Mouse (Mus musculus): ENCODE measurements around the gene Atg10. TPM values are rescaled to one million over a fixed set of nuclear protein-coding genes. Genes with fewer than 3 reads are reported as not detected.

Gene Atg10
- total and polyA plus RNA-seq, 3 experiments = 2.0 to 4.3 TPM; not detected in 1

- H3K4me3 ChIP-seq (ENCODE audit: control insufficient read depth in 1 of 2, insufficient read depth in 1 of 2, low read depth in 2 of 2, low read length in 2 of 2) = peak overlapping the region in 1 of 2 experiments; percentile 44; a peak in 2 of 4 replicates
- DNase-seq (ENCODE audit: low read depth, low spot score) = peak; percentile 12
- peak in 1 of 2 experiments; percentile 27; a peak in 1 of 4 replicates for TF ChIP-seq EP300 (IDR thresholded peaks at IDR 0.05; ENCODE audit: low read depth in 1 of 2, low read length in 2 of 2)
- peak; percentile 28; the same call in 1 of the 2 replicates for TF ChIP-seq TCF12 (IDR thresholded peaks at IDR 0.05; ENCODE audit: low read depth, low read length)
- peak; percentile 62 for TF ChIP-seq ETS1 (IDR thresholded peaks at IDR 0.05; ENCODE audit: low read depth, low read length)
- no peak for TF ChIP-seq POLR2AphosphoS5 (IDR thresholded peaks at IDR 0.05; ENCODE audit: borderline replicate concordance, low read depth, low read length)
- TF ChIP-seq JUND (IDR thresholded peaks at IDR 0.05; ENCODE audit: low read depth, low read length) = no peak
- TF ChIP-seq NELFE (IDR thresholded peaks at IDR 0.05; ENCODE audit: low read depth, low read length) = no peak
These were observed 337.8 kb downstream of the Atg10 start for GRCm38 (mm10) chr13:90885856-90886532.

More at GRCm38 (mm10) chr13:90885856-90886532, 337.8 kb downstream of the Atg10 start:
- Histone ChIP-seq H3K27me3 (ENCODE audit: control insufficient read depth in 1 of 2, insufficient read depth in 2 of 2, low read length in 2 of 2) (no peaks in the 10 kb centered on the region), H3K9me3 (replicated peaks; ENCODE audit: insufficient read depth, low read length) (no peaks in the 10 kb centered on the region), H3K4me1 (ENCODE audit: control insufficient read depth in 1 of 2, insufficient read depth in 2 of 2, low read length in 2 of 2) (0 out of 4 replicates have a peak, but pooled peaks cover 0 to 3% of the 10 kb centered on the region in 2 experiments), H3K36me3 (ENCODE audit: control insufficient read depth in 1 of 2, insufficient read depth in 2 of 2, low read length in 2 of 2) (no peaks in the 10 kb centered on the region; a peak in 1 of 4 replicates), H3K27ac (ENCODE audit: control insufficient read depth, low read depth, low read length) (no peak overlapping the region), H3K9ac (ENCODE audit: control insufficient read depth, low read depth, low read length, poor library complexity, severe bottlenecking) (no peak overlapping the region), H3K79me2 (ENCODE audit: control insufficient read depth, insufficient read depth, low read length, poor library complexity) (no peaks in the 10 kb centered on the region)

Other genes with a start within 250 kb of the Atg10 start
- gene Ssbp2, start 236.3 kb upstream of the Atg10 start, total RNA-seq (2012; rRNA removed) = 12.6 and 14.3 TPM in 2 replicates
- 10 to 100 TPM in 1 of 2 experiments, not detected in 1; 38.4 TPM for gene Ssbp2, start 236.3 kb upstream of the Atg10 start, polyA plus RNA-seq (2012; ENCODE audit: insufficient read depth in 1 of 2, insufficient read length in 2 of 2, low read depth in 1 of 2, low replicate concordance in 2 of 2, missing spikeins in 1 of 2)

All from MEL (cell line).